Mouse (Mus musculus): ENCODE data around the gene Rab39b. TPM values are rescaled to one million over a fixed set of nuclear protein-coding genes. Genes with fewer than 3 reads are reported as not detected.

Gene Rab39b
- 1 to 10 TPM; 1.2 to 2.5 TPM for polyA plus RNA-seq (2017; shearing (Covaris generic))

GRCm38 (mm10) chrX:75577582-75578324 lies at the start of gene Rab39b:
Gene Rab39b, minus strand, starts transcription at chrX:75578231.

Other genes with a start within 250 kb of the Rab39b start
- 10 to 100 TPM; 48.0 to 49.6 TPM for gene Fundc2, start 195.8 kb downstream of the Rab39b start, polyA plus RNA-seq (2017; shearing (Covaris generic))
- under 1 TPM in 1 of 2 experiments, not detected in 1; 0.90 TPM for gene F8, start 195.6 kb downstream of the Rab39b start, polyA plus RNA-seq (2017; shearing (Covaris generic))
- gene Cmc4, start 161.6 kb downstream of the Rab39b start, polyA plus RNA-seq (2017; shearing (Covaris generic)), result 10 to 100 TPM; 14.1 to 18.3 TPM
- 10 to 100 TPM in 1 of 2 experiments, 1 to 10 TPM in 1; 8.5 to 10.3 TPM for gene Mtcp1, start 161.6 kb downstream of the Rab39b start, polyA plus RNA-seq (2017; shearing (Covaris generic))
- 10 to 100 TPM; 57.7 to 60.2 TPM for gene Brcc3, start 161.6 kb downstream of the Rab39b start, polyA plus RNA-seq (2017; shearing (Covaris generic))
- 100 to 1,000 TPM; 107 to 143 TPM for gene Vbp1, start 63.9 kb downstream of the Rab39b start, polyA plus RNA-seq (2017; shearing (Covaris generic))